Mouse (Mus musculus): ENCODE data around the gene Kalrn.

The Kalrn gene

DNA sequence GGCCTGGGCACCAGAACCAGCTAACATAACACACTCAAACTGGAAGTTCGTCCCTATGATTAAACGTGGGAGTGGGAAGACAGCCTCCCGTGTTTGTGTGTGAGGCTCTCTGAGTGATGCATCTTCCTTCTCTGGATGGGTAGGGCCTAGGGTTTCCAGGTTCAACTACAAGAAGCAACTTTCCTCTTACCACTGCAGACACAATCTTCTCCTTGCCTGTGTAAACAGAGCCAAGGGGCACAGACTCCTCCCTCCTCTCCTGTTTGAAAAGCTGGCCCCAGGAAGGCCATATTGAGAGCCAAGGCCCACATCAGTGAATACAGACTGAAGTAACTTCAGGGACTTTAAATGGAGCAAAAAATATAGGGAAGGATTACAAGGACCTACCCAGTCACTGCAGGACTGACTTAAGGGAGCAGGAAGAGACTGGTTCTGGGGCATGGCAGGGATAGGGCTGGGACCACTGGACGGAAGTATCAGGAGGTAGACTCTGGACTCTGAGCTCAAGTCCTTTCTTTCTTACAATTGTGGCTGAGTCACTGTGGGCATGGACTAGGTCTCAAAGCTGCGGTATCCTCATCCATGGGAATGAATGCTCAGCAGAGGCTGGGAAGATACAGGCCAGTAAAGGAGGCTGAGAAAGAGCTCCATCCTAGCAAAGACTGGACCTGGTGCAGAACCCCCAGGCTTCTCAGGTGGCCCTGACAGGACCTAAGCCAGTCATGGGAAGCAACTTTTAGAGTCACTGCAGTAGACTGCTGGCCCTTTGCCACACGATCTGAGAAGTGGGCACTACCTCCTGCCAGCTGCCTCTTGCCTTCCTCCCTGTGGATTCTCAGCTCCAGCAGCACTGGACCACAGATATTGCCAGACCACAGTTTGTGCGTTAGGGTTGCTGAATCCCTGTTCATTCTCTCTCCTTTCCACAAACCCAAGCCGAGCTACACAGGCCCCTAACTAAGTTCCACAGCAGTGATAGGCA lies 228.1 kb downstream of the Kalrn start:
- H3K36me3 ChIP-seq (ENCODE audit: insufficient read depth, low read length) = no peaks in the 10 kb centered on the region
- H3K27me3 ChIP-seq (ENCODE audit: insufficient read depth, low read length) = no peaks in the 10 kb centered on the region
- no peaks in the 10 kb centered on the region for H3K4me1 ChIP-seq (replicated peaks; ENCODE audit: low read depth, low read length)
- no peak for TF ChIP-seq CTCF (conservative IDR thresholded peaks at IDR 0.05; ENCODE audit: low read length)
- no peak for TF ChIP-seq NANOG (IDR thresholded peaks at IDR 0.05; ENCODE audit: borderline replicate concordance, low read length)
- TF ChIP-seq POU5F1 (IDR thresholded peaks at IDR 0.05; ENCODE audit: borderline replicate concordance, low read length) = no peak
- H3K9me3 ChIP-seq (ENCODE audit: low read length) = no peaks in the 10 kb centered on the region
- H3K4me3 ChIP-seq (replicated peaks; ENCODE audit: low read length) = no peak overlapping the region

DNA sequence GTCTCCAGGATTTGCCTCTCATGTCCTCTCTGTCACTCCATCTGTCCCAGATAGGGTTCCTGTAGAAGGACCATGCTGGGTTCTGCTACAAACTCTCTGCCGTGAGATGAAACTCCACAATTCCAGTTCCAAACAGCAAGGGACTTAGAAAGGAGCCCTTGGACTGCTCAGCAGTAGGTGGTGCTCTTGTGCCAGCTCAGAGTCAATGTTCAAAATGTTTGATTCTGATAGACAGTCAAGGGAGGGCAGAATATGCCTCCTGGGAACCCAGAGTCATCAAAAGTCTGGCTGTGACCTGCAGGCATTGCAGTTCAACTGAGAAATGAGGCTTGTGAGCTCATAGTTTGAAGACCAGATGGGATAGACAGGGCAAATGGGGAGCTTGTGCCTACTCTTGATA lies 229.4 kb downstream of the Kalrn start:
- Histone ChIP-seq H3K27me3 (ENCODE audit: insufficient read depth, low read length) (no peaks in the 10 kb centered on the region), H3K9me3 (ENCODE audit: low read length) (no peaks in the 10 kb centered on the region), H3K4me3 (replicated peaks; ENCODE audit: low read length) (no peak overlapping the region), H3K4me1 (replicated peaks; ENCODE audit: low read depth, low read length) (no peaks in the 10 kb centered on the region), H3K36me3 (ENCODE audit: insufficient read depth, low read length) (no peaks in the 10 kb centered on the region)
- TF ChIP-seq NANOG (IDR thresholded peaks at IDR 0.05; ENCODE audit: borderline replicate concordance, low read length) = no peak
- TF ChIP-seq POU5F1 (IDR thresholded peaks at IDR 0.05; ENCODE audit: borderline replicate concordance, low read length) = no peak
- TF ChIP-seq CTCF (conservative IDR thresholded peaks at IDR 0.05; ENCODE audit: low read length) = peak; percentile 15; the same call in 1 of the 2 replicates

DNA sequence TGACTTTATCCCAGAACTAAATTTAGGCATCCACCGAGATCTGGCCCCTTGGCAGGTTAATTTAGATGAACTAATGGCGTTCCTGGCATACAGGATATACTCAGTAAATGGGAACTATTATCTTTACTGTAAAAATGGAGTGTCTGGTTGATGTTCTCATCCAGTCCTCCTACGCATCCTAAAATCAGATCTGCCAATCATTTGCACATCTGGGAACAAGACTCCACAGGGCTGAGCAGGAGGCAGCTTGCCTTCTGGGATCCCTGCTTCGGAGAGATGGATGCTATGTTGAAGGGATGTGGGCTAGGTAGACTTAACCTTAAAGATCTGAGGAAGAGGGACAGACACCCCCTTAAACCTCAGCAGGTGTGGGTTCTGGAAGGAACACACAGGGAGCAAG lies 230.2 kb downstream of the Kalrn start:
- no peak for TF ChIP-seq NANOG (IDR thresholded peaks at IDR 0.05; ENCODE audit: borderline replicate concordance, low read length)
- TF ChIP-seq CTCF (conservative IDR thresholded peaks at IDR 0.05; ENCODE audit: low read length) = no peak
- no peak for TF ChIP-seq POU5F1 (IDR thresholded peaks at IDR 0.05; ENCODE audit: borderline replicate concordance, low read length)
- no peaks in the 10 kb centered on the region for H3K36me3 ChIP-seq (ENCODE audit: insufficient read depth, low read length)
- no peaks in the 10 kb centered on the region for H3K4me1 ChIP-seq (replicated peaks; ENCODE audit: low read depth, low read length)
- H3K9me3 ChIP-seq (ENCODE audit: low read length) = no peaks in the 10 kb centered on the region
- H3K27me3 ChIP-seq (ENCODE audit: insufficient read depth, low read length) = no peaks in the 10 kb centered on the region
- H3K4me3 ChIP-seq (replicated peaks; ENCODE audit: low read length) = no peak overlapping the region

DNA sequence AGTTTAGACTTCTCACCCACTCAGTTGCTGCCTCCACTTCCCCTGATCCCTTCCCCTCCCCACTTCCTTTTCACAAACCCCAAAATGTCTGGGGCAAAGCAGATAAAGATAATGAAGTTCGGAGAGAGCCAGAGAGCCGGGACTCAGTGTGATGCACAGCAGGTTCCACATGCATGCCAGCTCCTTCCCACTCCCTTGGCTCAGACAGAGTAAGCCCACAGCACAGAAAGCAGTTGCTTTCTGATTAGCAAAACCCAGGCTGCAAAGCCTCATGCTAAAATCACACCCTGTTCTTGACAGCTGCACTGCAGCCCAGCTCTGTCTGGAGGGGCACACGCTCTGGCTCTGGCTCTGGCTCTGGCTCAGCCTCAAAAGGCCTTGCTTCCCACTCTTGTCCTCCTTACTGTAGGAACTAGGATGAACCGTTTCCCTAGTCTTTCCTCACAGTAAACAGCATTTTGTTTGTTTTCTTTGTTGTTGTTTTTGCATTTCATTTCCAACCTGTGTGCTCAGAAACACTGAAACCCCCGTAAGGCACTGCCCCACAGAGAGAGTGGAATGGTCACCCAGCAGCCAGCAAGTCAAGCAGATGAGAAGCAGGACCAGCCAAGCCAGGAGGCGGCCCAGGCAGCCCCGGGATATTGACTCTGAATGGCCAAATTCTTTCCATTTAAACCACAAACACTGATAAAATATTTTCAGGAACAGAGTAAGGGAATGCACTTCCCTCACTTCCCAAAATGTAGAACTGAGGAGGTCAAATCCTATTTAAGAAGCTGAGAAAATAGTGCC lies 230.8 kb downstream of the Kalrn start:
- H3K4me3 ChIP-seq (replicated peaks; ENCODE audit: low read length) = no peak overlapping the region
- H3K27me3 ChIP-seq (ENCODE audit: insufficient read depth, low read length) = no peaks in the 10 kb centered on the region
- H3K4me1 ChIP-seq (replicated peaks; ENCODE audit: low read depth, low read length) = no peaks in the 10 kb centered on the region
- TF ChIP-seq CTCF (conservative IDR thresholded peaks at IDR 0.05; ENCODE audit: low read length) (no peak), NANOG (IDR thresholded peaks at IDR 0.05; ENCODE audit: borderline replicate concordance, low read length) (no peak)
- no peaks in the 10 kb centered on the region for H3K9me3 ChIP-seq (ENCODE audit: low read length)
- no peaks in the 10 kb centered on the region for H3K36me3 ChIP-seq (ENCODE audit: insufficient read depth, low read length)

DNA sequence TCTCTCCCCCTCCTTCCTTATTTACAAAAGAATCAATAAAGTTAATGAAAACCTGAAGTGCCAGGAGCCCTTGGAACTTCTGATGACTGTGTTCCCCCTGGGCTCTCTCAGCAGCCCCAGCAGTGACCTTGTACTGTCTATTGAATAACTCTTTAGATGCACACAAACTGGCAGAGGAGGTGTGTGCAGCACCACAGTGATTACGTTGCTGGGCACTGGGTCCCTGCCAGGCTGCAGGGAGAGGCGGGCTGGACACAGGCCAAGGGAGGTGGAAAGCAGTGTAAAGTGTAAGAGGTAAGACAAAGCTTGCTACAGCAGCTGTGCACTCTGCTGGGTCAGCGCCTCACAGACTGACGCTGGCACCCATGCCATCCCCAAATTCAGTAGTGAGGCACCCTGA lies 238.4 kb downstream of the Kalrn start:
- Histone ChIP-seq H3K4me3 (replicated peaks; ENCODE audit: low read length) (no peak overlapping the region), H3K9me3 (ENCODE audit: low read length) (no peaks in the 10 kb centered on the region), H3K36me3 (ENCODE audit: insufficient read depth, low read length) (no peaks in the 10 kb centered on the region), H3K27me3 (ENCODE audit: insufficient read depth, low read length) (no peaks in the 10 kb centered on the region), H3K4me1 (replicated peaks; ENCODE audit: low read depth, low read length) (no peaks in the 10 kb centered on the region)
- TF ChIP-seq NANOG (IDR thresholded peaks at IDR 0.05; ENCODE audit: borderline replicate concordance, low read length) (no peak), CTCF (conservative IDR thresholded peaks at IDR 0.05; ENCODE audit: low read length) (no peak), POU5F1 (IDR thresholded peaks at IDR 0.05; ENCODE audit: borderline replicate concordance, low read length) (no peak)

DNA sequence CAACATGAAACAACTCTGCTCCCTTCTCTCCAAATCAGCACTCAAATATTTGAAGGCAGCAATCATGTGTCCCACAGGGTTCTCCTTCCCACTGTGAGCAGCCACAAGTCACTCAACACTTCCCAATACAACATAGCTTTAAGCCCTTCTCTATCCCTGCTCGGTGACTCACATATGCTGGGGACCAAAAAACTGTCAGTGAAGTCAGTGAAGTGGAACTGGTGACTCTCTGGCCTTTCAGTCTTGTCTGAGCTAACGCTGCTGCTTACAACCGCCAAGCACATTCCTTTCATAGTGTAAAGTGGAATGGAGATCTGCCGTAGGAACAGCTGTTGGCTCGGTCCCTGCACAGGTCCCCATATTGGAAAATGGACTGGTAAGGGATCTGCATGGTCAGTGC lies 241.7 kb downstream of the Kalrn start:
- no peaks in the 10 kb centered on the region for H3K36me3 ChIP-seq (ENCODE audit: insufficient read depth, low read length)
- TF ChIP-seq CTCF (conservative IDR thresholded peaks at IDR 0.05; ENCODE audit: low read length) (no peak), NANOG (IDR thresholded peaks at IDR 0.05; ENCODE audit: borderline replicate concordance, low read length) (no peak), POU5F1 (IDR thresholded peaks at IDR 0.05; ENCODE audit: borderline replicate concordance, low read length) (no peak)

DNA sequence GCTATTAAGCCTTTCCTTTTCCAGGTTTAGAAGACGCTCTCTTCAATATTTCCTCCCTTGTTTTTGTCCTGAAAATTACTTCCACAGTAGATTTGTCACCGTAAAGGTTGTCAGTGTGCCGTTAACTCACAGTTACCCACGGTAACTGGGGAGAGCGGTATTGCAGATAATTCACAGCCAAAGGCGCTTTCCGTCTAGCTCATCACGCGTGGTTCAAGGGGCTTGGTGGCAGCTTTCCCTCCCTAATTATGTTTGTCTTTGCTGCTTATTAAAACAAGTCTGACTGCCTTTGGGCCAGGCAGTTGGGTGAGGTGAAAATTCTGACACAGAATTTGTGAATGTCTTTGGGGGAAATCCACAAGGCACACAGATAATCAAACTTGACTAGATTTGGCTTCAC lies 243.5 kb downstream of the Kalrn start:
- Histone ChIP-seq H3K4me1 (replicated peaks; ENCODE audit: low read depth, low read length) (no peaks in the 10 kb centered on the region), H3K4me3 (replicated peaks; ENCODE audit: low read length) (no peak overlapping the region), H3K36me3 (ENCODE audit: insufficient read depth, low read length) (no peaks in the 10 kb centered on the region), H3K27me3 (ENCODE audit: insufficient read depth, low read length) (no peaks in the 10 kb centered on the region), H3K9me3 (ENCODE audit: low read length) (no peaks in the 10 kb centered on the region)
- TF ChIP-seq POU5F1 (IDR thresholded peaks at IDR 0.05; ENCODE audit: borderline replicate concordance, low read length) (no peak), CTCF (conservative IDR thresholded peaks at IDR 0.05; ENCODE audit: low read length) (no peak), NANOG (IDR thresholded peaks at IDR 0.05; ENCODE audit: borderline replicate concordance, low read length) (no peak)

More for the DNA sequence above, 241.7 kb downstream of the Kalrn start:
- Histone ChIP-seq H3K9me3 (ENCODE audit: low read length) (no peaks in the 10 kb centered on the region), H3K4me1 (replicated peaks; ENCODE audit: low read depth, low read length) (no peaks in the 10 kb centered on the region), H3K4me3 (replicated peaks; ENCODE audit: low read length) (no peak overlapping the region), H3K27me3 (ENCODE audit: insufficient read depth, low read length) (no peaks in the 10 kb centered on the region)

DNA sequence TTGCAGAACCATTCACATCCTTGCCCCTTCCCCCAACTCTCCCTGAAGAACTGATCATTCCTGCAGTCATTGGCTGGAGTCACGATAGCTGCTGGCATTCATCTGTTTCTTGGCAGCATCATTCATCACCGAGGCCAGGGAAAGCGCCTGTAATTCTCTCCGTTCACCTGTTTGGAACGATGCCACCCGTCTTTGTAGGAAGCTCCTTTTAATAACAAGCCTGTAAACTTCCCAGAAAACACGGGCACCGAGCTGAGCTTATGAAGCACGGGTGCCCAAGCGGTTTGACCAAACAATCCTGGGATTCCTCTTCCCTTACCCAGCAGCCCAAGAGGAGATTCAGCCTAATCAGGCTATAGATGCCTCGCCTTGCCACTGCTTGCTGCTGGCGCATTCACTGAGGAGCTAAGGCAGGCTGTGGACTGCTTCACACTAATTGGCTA lies 243.9 kb downstream of the Kalrn start:
- Histone ChIP-seq H3K4me1 (replicated peaks; ENCODE audit: low read depth, low read length) (no peaks in the 10 kb centered on the region), H3K27me3 (ENCODE audit: insufficient read depth, low read length) (no peaks in the 10 kb centered on the region), H3K36me3 (ENCODE audit: insufficient read depth, low read length) (no peaks in the 10 kb centered on the region), H3K4me3 (replicated peaks; ENCODE audit: low read length) (no peak overlapping the region), H3K9me3 (ENCODE audit: low read length) (no peaks in the 10 kb centered on the region)
- TF ChIP-seq NANOG (IDR thresholded peaks at IDR 0.05; ENCODE audit: borderline replicate concordance, low read length) (no peak), CTCF (conservative IDR thresholded peaks at IDR 0.05; ENCODE audit: low read length) (no peak), POU5F1 (IDR thresholded peaks at IDR 0.05; ENCODE audit: borderline replicate concordance, low read length) (no peak)

Measured in E14TG2a.4 (cell line).